Mouse (Mus musculus): ENCODE results near the gene Agbl1. TPM values are rescaled to one million over a fixed set of nuclear protein-coding genes. Genes with fewer than 3 reads are reported as not detected.
"Not testable (repeated sequence)": the region's sequence is repeated elsewhere in the genome, so short reads cannot be mapped to it uniquely, and the experiment has no call there.

Gene Agbl1
- polyA plus RNA-seq, 1 experiment from 2014 or later: 0.05 TPM

- 97% methylated on average over 15 of the region's 18 CpGs for WGBS
- H3K9ac ChIP-seq (ENCODE audit: low read depth, low read length); H3K4me1 ChIP-seq (ENCODE audit: control insufficient read depth, insufficient read depth, low read length); ATAC-seq; H3K36me3 ChIP-seq (ENCODE audit: control insufficient read depth, insufficient read depth, low read length); H3K4me3 ChIP-seq (ENCODE audit: low read depth, low read length); H3K4me2 ChIP-seq (ENCODE audit: low read length); H3K27me3 ChIP-seq (ENCODE audit: control insufficient read depth, insufficient read depth, low read depth, low read length); H3K27ac ChIP-seq (ENCODE audit: low read length); H3K9me3 ChIP-seq (replicated peaks; ENCODE audit: control insufficient read depth, low read length, poor library complexity, severe bottlenecking): not testable (repeated sequence)
These were observed 15.2 kb downstream of the Agbl1 start for GRCm38 (mm10) chr7:76244839-76245238.

DNA sequence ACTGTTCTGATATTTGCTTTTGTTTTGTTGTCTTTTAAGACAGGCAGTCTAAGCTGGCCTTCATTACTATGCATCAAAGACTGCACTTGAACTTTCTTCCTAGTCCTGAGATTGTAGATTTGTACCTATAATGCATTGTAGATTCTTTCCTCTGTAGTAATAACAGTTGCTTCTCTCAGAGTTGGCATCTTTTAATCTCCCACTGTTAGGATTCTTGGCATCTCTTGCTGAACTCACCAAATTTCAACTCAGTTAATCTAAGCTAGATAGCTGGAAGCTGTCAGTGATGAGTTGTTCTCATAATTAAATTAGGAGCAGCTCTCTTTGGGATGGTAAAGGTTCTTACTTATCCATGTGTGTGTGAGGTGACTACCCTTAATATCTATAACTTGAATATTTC, 45.4 kb downstream of the Agbl1 start:
- H3K9me3 ChIP-seq (replicated peaks; ENCODE audit: control insufficient read depth, low read length, poor library complexity, severe bottlenecking): no peaks in the 10 kb centered on the region
- H3K27me3 ChIP-seq (ENCODE audit: control insufficient read depth, insufficient read depth, low read depth, low read length): no peaks in the 10 kb centered on the region
- H3K4me3 ChIP-seq (ENCODE audit: low read depth, low read length): no peak overlapping the region

GRCm38 (mm10) chr7:76282831-76283230, 53.1 kb downstream of the Agbl1 start:
- H3K4me3 ChIP-seq (ENCODE audit: low read depth, low read length): no peak overlapping the region
- 42% methylated on average over 2 of the region's 2 CpGs for WGBS

More for the DNA sequence above, 45.4 kb downstream of the Agbl1 start:
- Histone ChIP-seq H3K36me3 (ENCODE audit: control insufficient read depth, insufficient read depth, low read length) (no peaks in the 10 kb centered on the region), H3K4me2 (ENCODE audit: low read length) (no peak overlapping the region), H3K27ac (ENCODE audit: low read length) (no peak overlapping the region), H3K4me1 (ENCODE audit: control insufficient read depth, insufficient read depth, low read length) (no peaks in the 10 kb centered on the region), H3K9ac (ENCODE audit: low read depth, low read length) (no peak overlapping the region)
- no peak for ATAC-seq

DNA sequence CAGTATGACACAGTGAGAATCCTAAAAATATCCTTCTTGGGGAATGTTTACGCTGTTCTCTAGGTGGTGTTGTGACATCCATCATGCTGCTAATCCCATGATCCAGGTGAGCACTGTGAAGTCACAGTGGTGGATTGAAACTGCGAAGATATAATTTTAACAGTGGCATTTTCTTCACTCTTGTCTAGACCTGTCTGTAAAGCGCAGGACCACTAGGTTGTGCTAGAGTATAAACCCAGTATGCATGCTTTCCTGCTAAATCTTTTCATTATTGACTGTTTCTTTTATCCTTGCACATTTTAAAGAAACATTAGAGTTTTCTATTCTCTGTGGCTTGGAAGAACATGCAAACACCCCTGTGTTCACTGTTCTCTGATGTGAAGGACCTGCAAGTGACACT, 57.8 kb downstream of the Agbl1 start:
- Histone ChIP-seq H3K27me3 (ENCODE audit: control insufficient read depth, insufficient read depth, low read depth, low read length) (no peaks in the 10 kb centered on the region), H3K4me3 (ENCODE audit: low read depth, low read length) (no peak overlapping the region), H3K27ac (ENCODE audit: low read length) (no peak overlapping the region), H3K4me1 (ENCODE audit: control insufficient read depth, insufficient read depth, low read length) (0 out of 2 replicates have a peak, but pooled peaks cover 2% of the 10 kb centered on the region), H3K9me3 (replicated peaks; ENCODE audit: control insufficient read depth, low read length, poor library complexity, severe bottlenecking) (no peaks in the 10 kb centered on the region), H3K9ac (ENCODE audit: low read depth, low read length) (no peak overlapping the region), H3K4me2 (ENCODE audit: low read length) (no peak overlapping the region), H3K36me3 (ENCODE audit: control insufficient read depth, insufficient read depth, low read length) (no peaks in the 10 kb centered on the region)
- no peak for ATAC-seq
- WGBS: 83% methylated on average over 3 of the region's 3 CpGs

More at GRCm38 (mm10) chr7:76282831-76283230, 53.1 kb downstream of the Agbl1 start:
- Histone ChIP-seq H3K27me3 (ENCODE audit: control insufficient read depth, insufficient read depth, low read depth, low read length) (no peaks in the 10 kb centered on the region), H3K4me2 (ENCODE audit: low read length) (no peak overlapping the region), H3K9me3 (replicated peaks; ENCODE audit: control insufficient read depth, low read length, poor library complexity, severe bottlenecking) (no peaks in the 10 kb centered on the region), H3K36me3 (ENCODE audit: control insufficient read depth, insufficient read depth, low read length) (no peaks in the 10 kb centered on the region), H3K27ac (ENCODE audit: low read length) (no peak overlapping the region), H3K9ac (ENCODE audit: low read depth, low read length) (no peak overlapping the region), H3K4me1 (ENCODE audit: control insufficient read depth, insufficient read depth, low read length) (no peaks in the 10 kb centered on the region)
- no peak for ATAC-seq

DNA sequence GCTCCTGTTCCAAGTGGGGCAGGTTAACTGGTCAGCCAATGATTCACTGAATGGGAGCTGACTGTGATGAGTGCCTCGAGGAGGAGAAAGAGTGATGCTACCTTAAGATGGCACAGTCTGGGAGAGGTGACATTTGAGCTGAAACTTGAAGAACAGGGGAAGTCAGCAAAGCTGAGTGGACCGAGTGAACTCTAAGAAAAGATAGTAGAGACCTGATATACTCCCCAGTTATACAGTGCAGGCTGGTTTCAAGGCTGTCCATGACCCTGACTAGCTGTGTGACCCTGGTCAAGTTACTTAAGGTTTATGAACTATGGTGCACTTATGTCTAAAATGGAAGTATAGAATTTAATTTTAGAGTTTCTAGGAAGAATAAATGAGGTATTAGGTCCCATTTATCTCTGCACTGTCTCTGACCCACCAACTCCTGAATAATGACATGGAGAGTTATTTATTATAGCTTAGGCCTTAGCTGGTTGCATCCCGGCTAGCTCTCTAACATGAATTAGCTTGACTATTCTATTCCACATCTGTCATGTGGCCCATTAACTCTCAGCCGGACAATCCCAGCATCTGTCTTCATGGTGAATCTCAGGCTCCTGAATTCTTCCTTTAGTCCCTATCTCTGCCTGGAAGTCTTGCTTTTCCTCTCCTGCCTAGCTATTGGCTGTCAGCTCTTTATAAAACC, 92.3 kb downstream of the Agbl1 start:
- H3K36me3 ChIP-seq (ENCODE audit: control insufficient read depth, insufficient read depth, low read length): no peaks in the 10 kb centered on the region
- 83% methylated on average over 4 of the region's 4 CpGs for WGBS

DNA sequence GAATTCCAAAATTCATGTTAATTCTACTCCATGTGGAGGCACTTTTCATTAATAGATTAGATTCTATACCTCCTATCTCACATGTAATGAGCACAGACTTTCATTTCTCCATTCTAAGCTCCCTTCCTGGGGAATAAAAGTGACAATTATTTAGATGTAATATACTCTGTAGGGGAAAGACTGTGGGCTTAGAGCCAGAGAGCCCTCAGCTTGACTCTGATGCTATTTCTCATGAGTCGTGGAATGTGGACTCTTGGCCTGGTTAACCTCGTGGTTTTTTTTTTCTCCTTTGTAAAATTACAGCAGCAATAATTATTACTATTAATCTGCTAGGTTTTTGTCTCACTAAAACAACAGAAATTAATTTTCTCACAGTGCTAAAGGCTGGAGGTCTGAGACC, 96.4 kb downstream of the Agbl1 start:
- Histone ChIP-seq H3K9me3 (replicated peaks; ENCODE audit: control insufficient read depth, low read length, poor library complexity, severe bottlenecking) (no peaks in the 10 kb centered on the region), H3K27me3 (ENCODE audit: control insufficient read depth, insufficient read depth, low read depth, low read length) (no peaks in the 10 kb centered on the region), H3K9ac (ENCODE audit: low read depth, low read length) (no peak overlapping the region), H3K36me3 (ENCODE audit: control insufficient read depth, insufficient read depth, low read length) (no peaks in the 10 kb centered on the region), H3K4me2 (ENCODE audit: low read length) (no peak overlapping the region), H3K27ac (ENCODE audit: low read length) (no peak overlapping the region), H3K4me1 (ENCODE audit: control insufficient read depth, insufficient read depth, low read length) (no peaks in the 10 kb centered on the region), H3K4me3 (ENCODE audit: low read depth, low read length) (no peak overlapping the region)
- 73% methylated on average over 2 of the region's 2 CpGs for WGBS
- ATAC-seq: no peak

More for the DNA sequence above, 92.3 kb downstream of the Agbl1 start:
- Histone ChIP-seq H3K4me2 (ENCODE audit: low read length) (no peak overlapping the region), H3K4me1 (ENCODE audit: control insufficient read depth, insufficient read depth, low read length) (no peaks in the 10 kb centered on the region), H3K27ac (ENCODE audit: low read length) (no peak overlapping the region), H3K9ac (ENCODE audit: low read depth, low read length) (no peak overlapping the region), H3K27me3 (ENCODE audit: control insufficient read depth, insufficient read depth, low read depth, low read length) (no peaks in the 10 kb centered on the region), H3K9me3 (replicated peaks; ENCODE audit: control insufficient read depth, low read length, poor library complexity, severe bottlenecking) (no peaks in the 10 kb centered on the region), H3K4me3 (ENCODE audit: low read depth, low read length) (no peak overlapping the region)
- no peak for ATAC-seq

- H3K9me3 ChIP-seq (replicated peaks; ENCODE audit: control insufficient read depth, low read length, poor library complexity, severe bottlenecking): no peaks in the 10 kb centered on the region
- no peak overlapping the region for H3K27ac ChIP-seq (ENCODE audit: low read length)
- H3K36me3 ChIP-seq (ENCODE audit: control insufficient read depth, insufficient read depth, low read length): no peaks in the 10 kb centered on the region
- no peaks in the 10 kb centered on the region for H3K27me3 ChIP-seq (ENCODE audit: control insufficient read depth, insufficient read depth, low read depth, low read length)
- H3K4me3 ChIP-seq (ENCODE audit: low read depth, low read length): no peak overlapping the region
- H3K4me1 ChIP-seq (ENCODE audit: control insufficient read depth, insufficient read depth, low read length): no peaks in the 10 kb centered on the region
- no peak overlapping the region for H3K9ac ChIP-seq (ENCODE audit: low read depth, low read length)
- H3K4me2 ChIP-seq (ENCODE audit: low read length): no peak overlapping the region
- no peak for ATAC-seq
- WGBS: 99% methylated on average over 4 of the region's 4 CpGs
These were observed 109.6 kb downstream of the Agbl1 start for GRCm38 (mm10) chr7:76339308-76339707.

DNA sequence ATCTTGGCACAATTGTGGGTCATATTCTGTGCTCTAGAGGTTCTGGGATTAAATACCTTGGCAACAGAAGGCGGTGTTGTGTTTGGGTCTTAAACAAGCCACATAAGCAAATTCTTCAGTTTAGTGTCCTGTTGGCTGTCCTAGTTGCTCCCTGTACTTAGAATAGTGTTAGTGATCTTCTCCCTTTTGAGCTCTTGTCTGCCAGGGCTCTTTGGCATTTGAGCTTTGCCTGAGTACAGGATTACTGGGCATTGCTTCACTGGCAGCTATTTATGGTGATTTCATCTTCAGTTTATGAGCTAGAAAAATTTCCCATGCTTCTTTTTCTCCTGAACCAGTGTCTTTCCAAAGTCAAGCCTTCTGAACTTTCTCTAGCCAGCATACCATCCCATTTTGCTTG, 111.9 kb downstream of the Agbl1 start:
- Histone ChIP-seq H3K27me3 (ENCODE audit: control insufficient read depth, insufficient read depth, low read depth, low read length) (no peaks in the 10 kb centered on the region), H3K4me2 (ENCODE audit: low read length) (no peak overlapping the region), H3K9me3 (replicated peaks; ENCODE audit: control insufficient read depth, low read length, poor library complexity, severe bottlenecking) (no peaks in the 10 kb centered on the region), H3K4me1 (ENCODE audit: control insufficient read depth, insufficient read depth, low read length) (no peaks in the 10 kb centered on the region), H3K36me3 (ENCODE audit: control insufficient read depth, insufficient read depth, low read length) (no peaks in the 10 kb centered on the region), H3K9ac (ENCODE audit: low read depth, low read length) (no peak overlapping the region), H3K4me3 (ENCODE audit: low read depth, low read length) (no peak overlapping the region), H3K27ac (ENCODE audit: low read length) (no peak overlapping the region)
- ATAC-seq: no peak
- WGBS: 84% methylated on average over 1 of the region's 1 CpGs

- no peak overlapping the region for H3K9ac ChIP-seq (ENCODE audit: low read depth, low read length)
- no peaks in the 10 kb centered on the region for H3K4me1 ChIP-seq (ENCODE audit: control insufficient read depth, insufficient read depth, low read length)
- H3K27me3 ChIP-seq (ENCODE audit: control insufficient read depth, insufficient read depth, low read depth, low read length): no peaks in the 10 kb centered on the region
- H3K4me2 ChIP-seq (ENCODE audit: low read length): no peak overlapping the region
- WGBS: 58% methylated on average over 10 of the region's 10 CpGs
- H3K36me3 ChIP-seq (ENCODE audit: control insufficient read depth, insufficient read depth, low read length): no peaks in the 10 kb centered on the region
- ATAC-seq: no peak
- no peak overlapping the region for H3K27ac ChIP-seq (ENCODE audit: low read length)
- no peak overlapping the region for H3K4me3 ChIP-seq (ENCODE audit: low read depth, low read length)
- H3K9me3 ChIP-seq (replicated peaks; ENCODE audit: control insufficient read depth, low read length, poor library complexity, severe bottlenecking): 0 out of 2 replicates have a peak, but pooled peaks cover 3% of the 10 kb centered on the region
These were observed 123.8 kb downstream of the Agbl1 start for GRCm38 (mm10) chr7:76353469-76353868.

All from midbrain, embryonic 16.5 days (tissue).